Mouse (Mus musculus) liver, postnatal 0 days (tissue): ENCODE data around the gene Necap1. TPM values are rescaled to one million over a fixed set of nuclear protein-coding genes. Genes with fewer than 3 reads are reported as not detected.

ENCODE experiments used
- ATAC-seq: fragments of 200-750 bp; cut with Nextera tagmentation; 2 replicates; pipeline ENCODE4 v1.8.0; 2017; ENCODE audit warnings: mild to moderate bottlenecking, moderate library complexity
- DNase-seq: peaks from one replicate; pipeline ENCODE4 v3.0.0-alpha.2; 2016
- H3K27ac ChIP-seq: fragments of 300-500 bp; sonication (generic); 2 replicates; pipeline ENCODE4 v1.5.1; 2014; ENCODE audit warnings: antibody characterized with exemption, moderate library complexity, mild to moderate bottlenecking, low read depth
- H3K27me3 ChIP-seq: fragments of 300-500 bp; sonication (generic); 2 replicates; pipeline ENCODE4 v1.6.1; 2014; ENCODE audit warnings: low read length, control low read depth, mixed read lengths; ENCODE audit not compliant: insufficient read depth
- H3K36me3 ChIP-seq: fragments of 300-500 bp; sonication (generic); replicated peaks from 2 replicates; pipeline ENCODE4 v1.6.1; 2014; ENCODE audit warnings: mild to moderate bottlenecking, control low read depth, low read length, moderate library complexity, mixed read lengths; ENCODE audit not compliant: insufficient read depth
- H3K4me1 ChIP-seq: fragments of 300-500 bp; sonication (generic); 2 replicates; pipeline ENCODE4 v1.6.1; 2014; ENCODE audit warnings: antibody characterized with exemption, mild to moderate bottlenecking, control low read depth; ENCODE audit not compliant: insufficient read depth
- H3K4me2 ChIP-seq: fragments of 300-500 bp; sonication (generic); 2 replicates; pipeline ENCODE4 v1.6.1; 2014; ENCODE audit warnings: low read depth, mild to moderate bottlenecking, low read length, moderate library complexity, mixed read lengths
- H3K4me3 ChIP-seq: fragments of 300-500 bp; sonication (generic); 2 replicates; pipeline ENCODE4 v1.5.1; 2014; ENCODE audit warnings: low read depth, low read length
- H3K9ac ChIP-seq: fragments of 300-500 bp; sonication (generic); replicated peaks from 2 replicates; pipeline ENCODE4 v1.6.1; 2014; ENCODE audit warnings: mild to moderate bottlenecking, moderate library complexity
- H3K9me3 ChIP-seq: fragments of 300-500 bp; sonication (generic); 2 replicates; pipeline ENCODE4 v1.6.1; 2016; ENCODE audit warnings: mild to moderate bottlenecking, control low read depth, low read length, mixed read lengths
- CTCF ChIP-seq: sonication (generic); IDR thresholded peaks from 2 replicates; pipeline ENCODE4 v1.5.1; 2016; ENCODE audit warnings: antibody characterized with exemption, low read depth
- EP300 ChIP-seq: IDR thresholded peaks from 2 replicates; pipeline ENCODE4 v1.6.1; 2016; ENCODE audit warnings: antibody characterized with exemption, low read depth, mild to moderate bottlenecking
- WGBS: fragments of 180-500 bp; shearing (Covaris S2); extraction: QIAGEN DNeasy Blood & Tissue Kit; methylation state at CpG from one replicate; pipeline ENCODE4 v1.1.7; 2014; ENCODE audit not compliant: insufficient replicate concordance; 5-methylcytosine and 5-hydroxymethylcytosine counted together
- polyA plus RNA-seq: library from polyadenylated mRNA; unstranded; fragments of >200 nt; fragmentation: Nextera tagmentation; extraction: Ambion mirVana; gene quantifications from 2 replicates; pipeline ENCODE4 v1.2.1, GENCODE M21; 2015

The Necap1 gene
- polyA plus RNA-seq, 1 experiment from 2014 or later, result 18.5 TPM

DNA sequence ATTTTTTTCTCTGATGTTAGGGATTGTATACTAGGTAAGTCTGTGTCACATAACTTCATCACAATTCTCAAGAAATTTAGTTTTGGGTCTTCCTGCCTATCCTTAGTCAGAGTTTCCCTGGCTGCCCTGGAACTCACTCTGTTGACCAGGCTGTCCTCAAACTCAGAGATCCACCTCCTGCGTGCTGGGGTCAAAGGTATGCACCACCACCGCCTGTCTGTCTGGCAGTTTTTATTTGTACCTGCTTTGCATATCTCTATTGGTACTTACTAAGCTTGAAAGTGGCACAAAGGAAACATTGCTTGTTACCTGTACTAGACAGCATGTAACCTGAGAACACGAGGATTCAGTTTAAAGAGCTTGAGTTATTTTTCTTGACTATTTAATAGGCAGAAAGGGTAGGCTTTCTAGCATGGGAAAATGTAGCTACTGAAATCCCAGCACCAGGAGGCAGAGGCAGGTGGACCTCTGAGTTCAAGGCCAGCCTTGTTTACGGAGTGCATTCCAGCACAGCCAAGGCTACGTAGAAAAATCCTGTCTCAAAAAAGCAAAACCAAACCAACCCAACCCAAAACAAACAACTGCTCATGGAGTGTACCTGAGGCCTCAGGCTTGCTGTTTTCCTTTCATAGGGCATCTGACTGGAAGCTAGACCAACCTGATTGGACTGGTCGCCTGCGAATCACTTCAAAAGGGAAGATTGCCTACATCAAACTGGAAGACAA is 5.7 kb downstream of the Necap1 start:
- Histone ChIP-seq H3K36me3 (peaks cover 62% of the 10 kb centered on the region), H3K4me1 (peaks cover 22% of the 10 kb centered on the region; the same call in 1 of the 2 replicates), H3K4me3 (no peak overlapping the region), H3K9me3 (no peaks in the 10 kb centered on the region), H3K27me3 (no peaks in the 10 kb centered on the region), H3K9ac (no peak overlapping the region), H3K27ac (peak overlapping the region; percentile 63), H3K4me2 (peak overlapping the region; percentile 3; the same call in 1 of the 2 replicates)
- ATAC-seq, result peak; percentile 72
- TF ChIP-seq EP300 (no peak), CTCF (no peak)
- DNase-seq, result no peak
- WGBS, result 61% methylated on average over 7 of the region's 7 CpGs

DNA sequence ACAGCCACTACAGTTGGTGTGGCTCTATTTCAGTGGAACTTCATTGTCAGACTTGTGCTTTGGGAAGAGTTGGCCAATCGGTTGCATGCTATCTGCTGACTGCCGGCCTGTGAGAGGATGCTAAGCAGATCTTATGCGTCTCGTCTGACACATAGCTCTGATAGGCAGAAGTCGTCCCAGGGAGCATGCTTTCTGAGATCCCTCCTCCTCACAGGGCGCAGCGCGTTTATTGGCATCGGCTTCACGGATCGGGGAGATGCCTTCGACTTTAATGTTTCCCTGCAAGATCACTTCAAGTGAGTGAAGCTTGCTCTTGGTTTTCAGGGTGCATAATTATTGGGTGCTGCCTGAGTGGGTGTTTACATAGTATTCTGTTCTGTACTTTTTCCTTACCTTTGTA is 7.0 kb downstream of the Necap1 start:
- H3K27me3 ChIP-seq, result no peaks in the 10 kb centered on the region
- H3K27ac ChIP-seq, result no peak overlapping the region
- WGBS, result 91% methylated on average over 12 of the region's 12 CpGs
- peaks cover 14% of the 10 kb centered on the region; the same call in 1 of the 2 replicates for H3K4me1 ChIP-seq
- H3K9me3 ChIP-seq, result no peaks in the 10 kb centered on the region
- no peak overlapping the region for H3K9ac ChIP-seq
- H3K4me2 ChIP-seq, result no peak overlapping the region
- TF ChIP-seq CTCF (no peak), EP300 (no peak)
- no peak overlapping the region for H3K4me3 ChIP-seq
- ATAC-seq, result no peak
- no peak for DNase-seq
- peaks cover 72% of the 10 kb centered on the region for H3K36me3 ChIP-seq

DNA sequence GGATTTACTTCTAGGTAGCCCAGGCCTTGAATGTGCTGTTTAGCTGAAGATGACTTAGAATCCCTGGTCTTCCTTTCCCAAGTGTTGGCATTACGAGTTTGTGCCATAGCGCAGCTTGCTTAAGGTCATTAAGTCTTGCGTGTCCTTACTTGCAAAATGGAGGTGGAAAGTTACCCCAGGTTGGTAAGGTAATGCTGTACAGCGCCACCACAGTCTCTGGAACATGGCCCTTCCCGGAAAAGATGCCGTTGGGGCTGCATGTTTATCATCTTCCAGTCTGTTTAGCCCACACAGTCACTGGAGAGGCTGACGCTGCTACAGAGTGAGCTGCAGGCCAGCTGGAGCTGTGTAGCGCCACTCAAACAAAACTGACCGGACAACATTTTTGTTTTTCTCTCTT is 9.3 kb downstream of the Necap1 start:
- H3K4me2 ChIP-seq, result no peak overlapping the region
- peaks cover 6% of the 10 kb centered on the region; the same call in 1 of the 2 replicates for H3K4me1 ChIP-seq
- DNase-seq (peak; percentile 11), ATAC-seq (no peak)
- H3K27ac ChIP-seq, result no peak overlapping the region
- H3K36me3 ChIP-seq, result peaks cover 83% of the 10 kb centered on the region
- WGBS, result 89% methylated on average over 9 of the region's 9 CpGs
- H3K27me3 ChIP-seq, result no peaks in the 10 kb centered on the region
- H3K4me3 ChIP-seq, result no peak overlapping the region
- no peaks in the 10 kb centered on the region for H3K9me3 ChIP-seq
- no peak for TF ChIP-seq CTCF
- no peak for TF ChIP-seq EP300
- H3K9ac ChIP-seq, result no peak overlapping the region

DNA sequence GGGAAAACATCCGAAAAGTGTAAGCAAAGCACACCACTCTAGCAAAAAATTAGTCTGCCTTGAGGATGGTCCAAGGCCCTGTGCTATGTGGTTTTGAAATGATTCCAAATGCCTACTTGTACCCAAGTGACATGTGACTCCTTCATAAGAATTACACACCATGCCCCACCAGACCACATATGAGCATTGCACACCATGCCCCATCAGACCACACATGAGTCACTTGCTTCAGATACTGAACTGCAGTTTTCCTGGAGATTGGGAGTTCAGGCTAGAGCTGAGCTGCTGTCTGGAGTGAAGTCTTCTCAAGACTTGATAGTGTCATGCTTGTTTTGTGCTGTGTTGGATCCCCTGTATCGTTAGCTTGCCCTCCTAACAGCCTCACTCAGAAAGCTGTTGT is 15.3 kb downstream of the Necap1 start:
- no peaks in the 10 kb centered on the region for H3K27me3 ChIP-seq
- H3K4me2 ChIP-seq, result no peak overlapping the region
- peak; percentile 6 for DNase-seq
- 81% methylated on average over 2 of the region's 2 CpGs for WGBS
- H3K9ac ChIP-seq, result no peak overlapping the region
- peaks cover 59% of the 10 kb centered on the region for H3K36me3 ChIP-seq
- ATAC-seq, result no peak
- no peak overlapping the region for H3K27ac ChIP-seq
- H3K4me1 ChIP-seq, result no peaks in the 10 kb centered on the region
- no peak overlapping the region for H3K4me3 ChIP-seq
- H3K9me3 ChIP-seq, result no peaks in the 10 kb centered on the region
- no peak for TF ChIP-seq EP300

DNA sequence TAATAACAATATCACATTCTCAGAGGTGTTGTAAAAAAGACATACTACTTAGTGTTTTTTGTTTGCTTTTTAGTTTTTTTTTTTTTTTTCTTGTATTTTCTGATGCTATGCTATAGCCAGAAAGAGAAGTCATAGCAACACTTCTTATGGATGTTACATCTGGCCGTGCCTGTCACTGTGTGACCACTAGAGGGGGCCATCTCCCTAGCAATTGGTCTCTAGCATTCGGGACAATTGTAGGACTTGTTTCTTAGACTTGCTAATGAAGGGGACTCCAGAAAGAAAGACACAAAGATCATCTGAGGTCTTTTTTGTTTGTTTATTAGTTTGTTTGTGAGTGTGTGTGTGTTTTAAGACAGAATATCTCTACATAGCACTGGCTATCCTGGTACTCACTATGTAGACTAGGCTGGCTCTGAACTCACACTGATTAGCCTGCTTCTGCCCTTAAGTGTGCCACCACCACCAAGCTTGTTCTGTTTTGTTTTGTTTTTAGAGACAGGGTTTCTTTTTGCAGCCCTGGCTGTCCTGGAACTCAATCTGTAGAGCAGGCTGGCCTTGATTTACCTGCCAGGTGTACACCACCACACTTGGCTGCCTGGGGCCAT is 18.3 kb downstream of the Necap1 start:
- no peak overlapping the region for H3K4me2 ChIP-seq
- ATAC-seq (peak; percentile 55; the same call in 1 of the 2 replicates), DNase-seq (peak; percentile 76)
- H3K9ac ChIP-seq, result no peak overlapping the region
- H3K4me3 ChIP-seq, result no peak overlapping the region
- no peak for TF ChIP-seq EP300
- peak; percentile 92 for TF ChIP-seq CTCF
- peaks cover 35% of the 10 kb centered on the region for H3K36me3 ChIP-seq
- no peak overlapping the region for H3K27ac ChIP-seq
- no peaks in the 10 kb centered on the region for H3K9me3 ChIP-seq
- WGBS, result 15% methylated on average over 2 of the region's 2 CpGs
- no peaks in the 10 kb centered on the region for H3K4me1 ChIP-seq
- H3K27me3 ChIP-seq, result no peaks in the 10 kb centered on the region

DNA sequence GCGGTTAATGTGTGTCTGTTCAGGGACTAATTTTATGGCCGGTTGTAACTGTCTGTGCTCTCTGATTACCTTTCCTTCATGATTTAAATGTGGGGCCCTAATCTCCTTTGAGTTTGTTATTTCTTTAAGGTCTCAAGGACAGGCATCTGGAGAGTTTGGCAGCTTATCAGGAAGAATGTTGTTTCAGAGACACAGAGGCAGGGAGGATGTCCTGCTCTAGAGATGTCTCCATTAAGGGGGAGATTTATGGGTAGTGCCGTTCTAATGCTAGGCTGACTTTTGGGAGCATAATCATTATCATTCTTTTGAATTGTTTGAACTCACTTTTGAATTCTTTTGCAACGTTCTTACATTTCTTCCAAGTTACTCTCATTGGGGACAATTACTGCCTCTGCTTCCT is 45.6 kb downstream of the Necap1 start:
- H3K9me3 ChIP-seq, result no peaks in the 10 kb centered on the region
- H3K4me1 ChIP-seq, result no peaks in the 10 kb centered on the region
- 53% methylated on average over 4 of the region's 4 CpGs for WGBS
- DNase-seq (no peak), ATAC-seq (no peak)
- TF ChIP-seq EP300, result no peak
- no peak for TF ChIP-seq CTCF
- H3K4me3 ChIP-seq, result no peak overlapping the region
- no peaks in the 10 kb centered on the region for H3K27me3 ChIP-seq
- H3K36me3 ChIP-seq, result no peaks in the 10 kb centered on the region
- no peak overlapping the region for H3K9ac ChIP-seq
- H3K27ac ChIP-seq, result no peak overlapping the region
- no peak overlapping the region for H3K4me2 ChIP-seq
